Mouse (Mus musculus) neural tube, embryonic 11.5 days (tissue): ENCODE data around the gene Oxsr1. TPM values are rescaled to one million over a fixed set of nuclear protein-coding genes. Genes with fewer than 3 reads are reported as not detected.
A peak's percentile ranks its signal among the peaks of the same experiment; 100 is the strongest.

Source experiments
- ATAC-seq: fragments of 200-750 bp; cut with Nextera tagmentation; 2 replicates; pipeline ENCODE4 v1.8.0; 2017; ENCODE audit warnings: moderate number of reproducible peaks, mild to moderate bottlenecking, moderate TSS enrichment, moderate library complexity; ENCODE audit not compliant: insufficient read depth, low FRiP score, low TSS enrichment
- DNase-seq: peaks from one replicate; pipeline ENCODE4 v3.0.0-alpha.2; 2015; ENCODE audit warnings: low spot score
- H3K27ac ChIP-seq: fragments of 300-500 bp; sonication (generic); 2 replicates; pipeline ENCODE4 v1.5.1; 2014; ENCODE audit warnings: low read depth, mild to moderate bottlenecking, low read length
- H3K27me3 ChIP-seq: fragments of 300-500 bp; sonication (generic); 2 replicates; pipeline ENCODE4 v1.6.1; 2014; ENCODE audit warnings: mild to moderate bottlenecking, low read length, mixed read lengths; ENCODE audit not compliant: control insufficient read depth, insufficient read depth
- H3K36me3 ChIP-seq: fragments of 300-500 bp; sonication (generic); 2 replicates; pipeline ENCODE4 v1.6.1; 2014; ENCODE audit warnings: mild to moderate bottlenecking, low read length, moderate library complexity, mixed read lengths; ENCODE audit not compliant: control insufficient read depth, insufficient read depth
- H3K4me1 ChIP-seq: fragments of 300-500 bp; sonication (generic); 2 replicates; pipeline ENCODE4 v1.6.1; 2014; ENCODE audit warnings: low read length, mixed read lengths; ENCODE audit not compliant: control insufficient read depth, insufficient read depth
- H3K4me2 ChIP-seq: fragments of 300-500 bp; sonication (generic); 2 replicates; pipeline ENCODE4 v1.6.1; 2014; ENCODE audit warnings: low read depth, mild to moderate bottlenecking, moderate library complexity
- H3K4me3 ChIP-seq: fragments of 300-500 bp; sonication (generic); 2 replicates; pipeline ENCODE4 v1.5.1; 2014; ENCODE audit warnings: low read depth, low read length
- H3K9ac ChIP-seq: fragments of 300-500 bp; sonication (generic); 2 replicates; pipeline ENCODE4 v1.6.1; 2014; ENCODE audit warnings: mild to moderate bottlenecking, low read length
- H3K9me3 ChIP-seq: fragments of 300-500 bp; sonication (generic); 2 replicates; pipeline ENCODE4 v1.6.1; 2016; ENCODE audit warnings: low read length; ENCODE audit not compliant: control insufficient read depth
- WGBS: fragments of 180-500 bp; shearing (Covaris S2); extraction: QIAGEN DNeasy Blood & Tissue Kit; methylation state at CpG from one replicate; pipeline ENCODE4 v1.1.7; 2014; 5-methylcytosine and 5-hydroxymethylcytosine counted together
- polyA plus RNA-seq: library from polyadenylated mRNA; unstranded; fragments of >200 nt; fragmentation: Nextera tagmentation; extraction: Ambion mirVana; gene quantifications from 2 replicates; pipeline ENCODE4 v1.2.1, GENCODE M21; 2014

The Oxsr1 gene
- polyA plus RNA-seq, 1 experiment from 2014 or later = 15.8 TPM

GRCm38 (mm10) chr9:119340909-119341816, 18.9 kb upstream of the Oxsr1 start, which contains the start of gene Myd88:
Gene Myd88 (minus strand): TSS chr9:119341411.
- DNase-seq (peak; percentile 93), ATAC-seq (peak; percentile 97)
- peaks cover 7% of the 10 kb centered on the region; the same call in 1 of the 2 replicates for H3K27me3 ChIP-seq
- under 1% methylated on average over 64 of the region's 68 CpGs for WGBS
- H3K4me2 ChIP-seq = peak within 1 kb of the TSS; percentile 84
- H3K9me3 ChIP-seq = no peaks in the 10 kb centered on the region
- peak within 1 kb of the TSS; percentile 62 for H3K4me3 ChIP-seq
- H3K9ac ChIP-seq = peak within 1 kb of the TSS; percentile 80
- peaks cover 4% of the 10 kb centered on the region for H3K36me3 ChIP-seq
- peaks cover 15% of the 10 kb centered on the region for H3K4me1 ChIP-seq
- H3K27ac ChIP-seq = peak within 1 kb of the TSS; percentile 60

GRCm38 (mm10) chr9:119340212-119340580, 18.0 kb upstream of the Oxsr1 start:
- Histone ChIP-seq H3K9me3 (no peaks in the 10 kb centered on the region), H3K9ac (peak overlapping the region; percentile 80), H3K36me3 (no peaks in the 10 kb centered on the region; the same call in none of the 2 replicates), H3K4me1 (peaks cover 15% of the 10 kb centered on the region), H3K27me3 (peaks cover 7% of the 10 kb centered on the region; the same call in 1 of the 2 replicates), H3K4me3 (peak overlapping the region; percentile 62), H3K4me2 (peak overlapping the region; percentile 84), H3K27ac (no peak overlapping the region)
- DNase-seq (no peak), ATAC-seq (no peak)
- WGBS = 7% methylated on average over 8 of the region's 8 CpGs

GRCm38 (mm10) chr9:119339558-119340211, 17.5 kb upstream of the Oxsr1 start, which contains the start of gene Acaa1a:
Gene Acaa1a (plus strand): TSS chr9:119339676.
- Histone ChIP-seq H3K9ac (peak within 1 kb of the TSS; percentile 80), H3K27ac (no peak within 1 kb of the TSS), H3K4me3 (peak within 1 kb of the TSS; percentile 62), H3K4me2 (peak within 1 kb of the TSS; percentile 84), H3K4me1 (peaks cover 15% of the 10 kb centered on the region), H3K36me3 (no peaks in the 10 kb centered on the region; the same call in none of the 2 replicates), H3K9me3 (no peaks in the 10 kb centered on the region), H3K27me3 (peaks cover 7% of the 10 kb centered on the region; the same call in 1 of the 2 replicates)
- WGBS = 2% methylated on average over 43 of the region's 43 CpGs
- ATAC-seq (no peak), DNase-seq (peak; percentile 40)

- no peak overlapping the region for H3K27ac ChIP-seq
Observed at GRCm38 (mm10) chr9:119339106-119339505, 16.9 kb upstream of the Oxsr1 start.

GRCm38 (mm10) chr9:119338350-119338749, 16.1 kb upstream of the Oxsr1 start:
- Histone ChIP-seq H3K36me3 (no peaks in the 10 kb centered on the region), H3K9ac (no peak overlapping the region), H3K27ac (no peak overlapping the region), H3K4me1 (peaks cover 15% of the 10 kb centered on the region), H3K27me3 (peaks cover 7% of the 10 kb centered on the region; the same call in 1 of the 2 replicates), H3K4me2 (no peak overlapping the region), H3K9me3 (no peaks in the 10 kb centered on the region), H3K4me3 (no peak overlapping the region)
- no peak for ATAC-seq
- 78% methylated on average over 3 of the region's 3 CpGs for WGBS
- DNase-seq = no peak

More at GRCm38 (mm10) chr9:119339106-119339505, 16.9 kb upstream of the Oxsr1 start:
- DNase-seq = no peak
- Histone ChIP-seq H3K4me2 (peak overlapping the region; percentile 84; the same call in 1 of the 2 replicates), H3K4me3 (peak overlapping the region; percentile 62), H3K36me3 (no peaks in the 10 kb centered on the region; the same call in 1 of the 2 replicates), H3K9ac (no peak overlapping the region; the same call in 1 of the 2 replicates), H3K9me3 (no peaks in the 10 kb centered on the region), H3K4me1 (peaks cover 15% of the 10 kb centered on the region), H3K27me3 (peaks cover 7% of the 10 kb centered on the region; the same call in 1 of the 2 replicates)
- whole genome bisulfite sequencing = 58% methylated on average over 7 of the region's 7 CpGs
- no peak for ATAC-seq

GRCm38 (mm10) chr9:119337842-119338241, 15.6 kb upstream of the Oxsr1 start:
- Histone ChIP-seq H3K9ac (no peak overlapping the region), H3K36me3 (no peaks in the 10 kb centered on the region), H3K4me1 (peaks cover 15% of the 10 kb centered on the region), H3K4me2 (no peak overlapping the region), H3K27me3 (peaks cover 7% of the 10 kb centered on the region; the same call in 1 of the 2 replicates), H3K27ac (no peak overlapping the region), H3K9me3 (no peaks in the 10 kb centered on the region), H3K4me3 (no peak overlapping the region)
- 93% methylated on average over 14 of the region's 14 CpGs for WGBS
- no peak for DNase-seq
- ATAC-seq = no peak

- 85% methylated on average over 4 of the region's 4 CpGs for WGBS
- Histone ChIP-seq H3K9me3 (no peaks in the 10 kb centered on the region), H3K4me3 (no peak overlapping the region), H3K4me2 (no peak overlapping the region), H3K9ac (no peak overlapping the region), H3K27me3 (peaks cover 7% of the 10 kb centered on the region; the same call in 1 of the 2 replicates), H3K36me3 (no peaks in the 10 kb centered on the region), H3K4me1 (peaks cover 5% of the 10 kb centered on the region; the same call in 1 of the 2 replicates), H3K27ac (no peak overlapping the region)
- ATAC-seq (no peak), DNase-seq (no peak)
Observed at GRCm38 (mm10) chr9:119335571-119335970, 13.3 kb upstream of the Oxsr1 start.

- WGBS = 81% methylated on average over 2 of the region's 2 CpGs
- H3K9me3 ChIP-seq = no peaks in the 10 kb centered on the region
- no peak for ATAC-seq
- H3K36me3 ChIP-seq = no peaks in the 10 kb centered on the region
- DNase-seq = no peak
- no peak overlapping the region for H3K27ac ChIP-seq
- H3K4me2 ChIP-seq = no peak overlapping the region
- H3K9ac ChIP-seq = no peak overlapping the region
- peaks cover 7% of the 10 kb centered on the region; the same call in 1 of the 2 replicates for H3K27me3 ChIP-seq
- H3K4me1 ChIP-seq = no peaks in the 10 kb centered on the region
- H3K4me3 ChIP-seq = no peak overlapping the region
Observed at GRCm38 (mm10) chr9:119334834-119335233, 12.6 kb upstream of the Oxsr1 start.
